Mouse (Mus musculus): ENCODE results near the gene Alkbh6.
A peak's percentile ranks its signal among the peaks of the same experiment; 100 is the strongest.

The Alkbh6 gene

DNA sequence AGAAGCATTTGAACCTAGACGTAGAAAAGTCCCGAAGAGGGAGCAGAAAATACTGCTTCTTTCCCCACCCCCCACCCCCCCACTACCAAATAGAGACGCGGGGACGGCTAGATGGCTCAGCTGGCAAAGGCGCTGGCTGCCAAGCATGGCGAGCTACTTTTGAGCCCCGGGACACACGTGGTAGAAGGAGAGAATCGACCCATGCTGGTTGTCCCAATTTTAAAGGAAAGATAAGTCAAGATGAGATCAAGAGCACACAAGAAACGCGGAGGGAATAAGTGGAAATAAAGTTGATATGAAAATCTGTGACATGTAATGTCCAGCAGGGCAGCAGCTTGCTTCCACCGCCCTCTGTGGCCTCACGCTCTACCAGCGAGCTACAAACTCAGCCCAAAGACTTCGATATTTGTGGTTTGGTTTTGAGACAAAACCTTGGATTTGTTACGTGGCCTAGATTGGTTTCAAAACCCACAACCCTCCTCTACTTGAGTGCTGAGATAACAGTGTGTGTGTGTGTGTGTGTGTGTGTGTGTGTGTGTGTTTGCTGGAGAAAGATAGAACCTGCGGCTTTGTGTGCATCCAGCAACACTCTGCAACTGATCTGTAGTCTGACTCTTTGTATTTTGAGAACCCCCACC is 24.2 kb downstream of the Alkbh6 start:
- DNase-seq, result no peak

DNA sequence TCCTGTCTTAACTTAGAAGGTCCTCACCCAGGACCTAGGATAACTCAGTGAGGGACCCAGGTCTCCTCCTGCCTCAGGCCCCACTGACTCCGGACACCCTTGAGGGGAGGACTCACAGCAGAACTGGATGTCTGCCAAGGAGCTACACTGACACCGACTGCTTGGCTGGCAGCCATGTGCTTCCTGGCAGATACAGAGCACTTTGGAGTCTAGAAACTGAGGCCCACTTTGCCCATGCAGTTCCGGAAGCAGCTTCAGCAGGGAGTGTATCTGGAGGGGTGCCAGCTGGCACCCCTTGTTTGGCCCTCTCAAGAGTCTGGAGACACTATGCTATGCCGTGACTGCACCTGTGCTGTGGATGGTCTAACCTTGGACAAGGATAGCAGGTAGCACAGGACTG is 24.9 kb downstream of the Alkbh6 start:
- peak; percentile 73 for DNase-seq

DNA sequence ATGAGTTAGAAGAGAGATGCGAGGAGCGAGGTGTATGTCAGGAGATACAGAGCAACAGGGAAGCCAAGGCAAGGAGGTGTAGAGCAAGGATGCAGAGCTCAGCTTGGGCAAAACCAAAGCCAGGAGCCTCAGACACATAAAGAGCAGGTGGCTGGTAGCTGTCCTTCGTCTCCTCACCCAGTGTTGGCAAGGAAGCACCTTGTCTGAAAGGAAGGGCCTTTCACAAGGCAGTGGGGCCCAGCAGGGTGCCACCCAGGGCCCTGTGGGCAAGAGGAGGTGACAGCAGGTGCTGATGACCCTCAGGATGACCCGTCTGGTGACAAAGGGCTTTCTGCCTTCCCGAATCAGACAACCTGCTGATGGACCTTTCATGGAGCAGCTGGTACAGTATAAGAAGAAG is 26.0 kb downstream of the Alkbh6 start:
- DNase-seq, result no peak

DNA sequence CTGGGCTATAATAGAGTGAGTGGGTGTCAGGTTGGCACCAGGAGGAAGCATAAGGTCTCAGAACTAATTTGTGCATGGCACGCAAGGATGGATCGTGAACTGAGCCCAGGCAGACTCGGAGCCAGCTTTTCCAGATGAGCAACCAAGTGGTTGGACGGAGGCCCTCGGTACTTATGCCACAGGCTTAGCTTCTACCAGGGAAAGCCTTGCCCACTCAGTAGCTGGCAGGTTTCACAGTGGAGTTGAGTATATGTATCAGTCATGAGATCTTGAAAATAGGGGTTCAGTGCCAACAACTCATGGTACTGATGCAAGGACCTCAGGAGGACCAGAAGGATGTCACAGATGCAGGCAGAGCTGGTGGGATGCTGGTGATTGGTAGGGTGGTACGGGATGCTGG is 27.2 kb downstream of the Alkbh6 start:
- no peak for DNase-seq

DNA sequence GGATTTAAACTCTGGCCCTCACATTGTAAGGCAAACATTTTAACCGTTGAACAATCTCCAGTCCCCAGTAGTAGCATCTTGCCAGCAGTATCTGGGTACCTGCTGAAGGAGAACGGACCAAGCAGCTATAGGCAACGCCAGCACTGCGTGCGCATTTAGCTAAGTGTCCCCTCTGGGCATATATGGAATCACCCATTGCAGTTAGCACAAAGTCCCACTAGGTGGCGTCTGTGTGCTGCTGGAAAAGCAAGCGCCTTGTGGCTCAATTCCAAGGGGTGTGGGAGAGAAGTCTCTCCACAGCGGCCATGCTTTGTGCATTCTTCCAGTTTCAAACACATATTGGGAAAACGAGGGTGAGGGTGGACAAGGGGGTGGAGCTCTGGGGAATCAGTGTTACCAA is 27.9 kb downstream of the Alkbh6 start:
- DNase-seq, result peak; percentile 88

DNA sequence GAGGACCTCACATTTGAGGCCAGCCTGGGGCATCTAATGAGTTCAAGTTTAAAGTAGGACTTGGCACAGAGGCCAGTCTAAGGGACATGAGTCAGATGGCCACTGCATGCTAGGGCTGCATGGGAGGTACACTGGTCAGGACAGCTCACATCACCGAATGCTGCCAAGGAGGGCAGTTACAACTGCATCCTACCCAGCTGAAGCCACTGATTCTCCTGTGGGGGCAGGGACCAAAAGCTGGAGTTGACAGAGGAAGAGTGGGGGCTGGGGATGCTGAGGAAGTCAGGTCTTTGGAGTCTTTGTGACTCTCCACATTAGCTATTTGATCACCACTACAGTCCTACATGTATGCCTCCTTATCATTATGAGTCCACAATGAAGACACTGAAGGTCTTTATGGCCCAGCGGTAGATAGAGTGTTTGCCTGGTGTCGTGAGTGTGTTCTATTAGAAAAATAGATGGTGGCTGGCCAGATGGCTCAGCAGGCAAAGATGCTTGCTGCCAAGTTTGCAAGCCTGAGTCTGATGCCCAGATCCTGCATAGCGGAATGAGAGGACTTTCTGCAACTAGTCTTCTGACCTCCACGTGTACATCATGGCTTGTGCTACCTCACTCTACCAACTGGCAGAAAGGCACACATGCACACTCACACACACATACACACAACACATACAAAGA is 31.1 kb downstream of the Alkbh6 start:
- no peak for DNase-seq

DNA sequence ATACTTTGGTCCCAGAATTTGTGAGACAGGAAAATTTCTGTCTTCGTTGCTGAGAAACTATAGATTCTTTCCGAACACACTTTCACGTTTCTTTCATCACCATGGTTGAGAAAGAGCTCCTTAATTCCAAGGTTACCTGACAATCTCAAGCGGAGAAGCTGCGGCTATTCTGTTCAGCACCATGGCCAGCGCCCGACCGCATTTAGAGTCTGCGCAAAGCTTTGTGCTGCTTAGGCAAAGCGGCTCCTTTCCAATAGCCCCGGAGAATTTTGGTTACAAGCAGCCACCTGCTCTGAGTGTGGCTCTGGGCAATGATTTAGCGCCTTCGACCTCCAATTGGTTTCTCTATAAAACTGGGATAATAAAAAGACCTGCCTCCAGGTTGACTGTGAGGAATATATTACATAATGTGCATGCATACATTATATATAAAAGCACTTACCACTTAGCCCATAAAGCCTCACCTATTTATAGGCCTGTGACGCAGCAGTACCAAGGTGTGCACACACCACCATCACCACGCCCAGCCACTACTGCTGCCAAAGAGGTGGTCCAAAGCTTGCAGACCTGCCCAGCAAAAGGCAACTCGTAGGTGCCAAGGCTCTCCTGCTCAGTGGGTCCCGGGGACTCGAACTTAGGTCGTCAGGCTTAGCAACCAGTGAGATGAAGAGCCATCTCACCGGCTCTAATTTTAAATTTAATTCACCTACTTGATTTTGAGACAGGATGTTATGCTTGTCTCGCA is 38.3 kb downstream of the Alkbh6 start:
- no peak for DNase-seq

DNA sequence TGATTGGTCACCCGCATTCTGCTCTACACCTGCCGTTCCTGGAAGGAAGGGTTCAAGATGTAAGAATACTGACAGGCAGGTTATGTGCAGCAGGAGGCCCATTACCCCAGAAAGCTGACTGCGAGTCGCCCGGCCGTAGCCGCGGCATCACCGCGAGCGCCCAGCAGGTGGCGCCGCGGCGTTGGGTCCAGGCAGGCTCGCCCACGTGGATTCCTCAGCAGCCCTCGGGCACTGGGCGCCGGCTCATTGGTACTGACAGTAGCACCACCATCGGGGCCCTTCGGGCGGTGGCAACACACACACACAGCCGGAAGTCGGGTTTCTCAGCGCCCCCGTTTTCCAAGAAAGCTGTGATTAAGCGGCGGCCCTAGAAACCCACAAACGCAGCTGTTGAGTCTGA is 39.3 kb downstream of the Alkbh6 start:
- DNase-seq, result peak; percentile 84

DNA sequence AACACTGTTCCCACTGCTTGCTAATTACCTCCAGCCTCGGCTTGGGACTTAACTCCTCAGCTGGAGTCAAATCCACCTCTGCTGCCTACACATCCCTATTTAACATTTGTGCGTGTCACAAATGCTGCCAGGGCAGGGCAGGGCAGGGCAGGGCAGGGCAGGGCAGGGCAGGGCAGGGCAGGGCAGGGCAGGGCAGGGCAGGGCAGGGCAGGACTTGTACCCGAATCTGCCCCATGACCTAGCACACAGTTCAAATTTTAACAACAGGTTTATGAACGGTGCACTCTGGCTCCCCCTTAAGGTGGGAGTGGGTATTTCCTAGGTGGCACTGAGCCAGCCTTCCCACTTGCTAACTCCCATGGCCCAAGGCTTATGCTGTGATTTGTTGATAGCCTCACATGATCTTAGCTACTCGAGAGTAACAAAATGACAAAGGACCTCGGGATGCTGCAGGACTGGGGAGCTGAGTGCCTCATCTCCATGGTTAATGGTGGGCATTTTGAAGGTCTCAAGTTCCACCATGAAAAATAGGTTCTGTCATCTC is 44.8 kb downstream of the Alkbh6 start:
- no peak for DNase-seq

DNA sequence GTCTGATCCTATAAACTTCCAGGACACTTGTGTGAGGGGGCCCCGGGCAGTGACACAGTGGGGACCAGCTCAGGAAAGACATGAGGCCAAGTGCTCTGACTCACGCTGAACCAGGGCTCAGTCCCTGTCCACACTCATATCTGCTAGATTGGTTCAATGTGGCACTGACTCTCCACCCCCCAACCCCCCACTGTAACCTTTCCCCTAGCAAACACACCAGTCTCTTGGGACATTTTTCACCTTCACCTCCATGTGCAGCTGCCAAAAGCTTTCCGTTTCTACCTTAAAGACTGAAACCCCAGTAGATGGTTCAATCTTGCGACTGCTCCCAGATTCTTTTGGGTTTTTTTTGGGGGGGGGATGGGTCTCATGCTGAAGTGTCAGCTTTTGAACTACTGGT is 45.5 kb downstream of the Alkbh6 start:
- no peak for DNase-seq

DNA sequence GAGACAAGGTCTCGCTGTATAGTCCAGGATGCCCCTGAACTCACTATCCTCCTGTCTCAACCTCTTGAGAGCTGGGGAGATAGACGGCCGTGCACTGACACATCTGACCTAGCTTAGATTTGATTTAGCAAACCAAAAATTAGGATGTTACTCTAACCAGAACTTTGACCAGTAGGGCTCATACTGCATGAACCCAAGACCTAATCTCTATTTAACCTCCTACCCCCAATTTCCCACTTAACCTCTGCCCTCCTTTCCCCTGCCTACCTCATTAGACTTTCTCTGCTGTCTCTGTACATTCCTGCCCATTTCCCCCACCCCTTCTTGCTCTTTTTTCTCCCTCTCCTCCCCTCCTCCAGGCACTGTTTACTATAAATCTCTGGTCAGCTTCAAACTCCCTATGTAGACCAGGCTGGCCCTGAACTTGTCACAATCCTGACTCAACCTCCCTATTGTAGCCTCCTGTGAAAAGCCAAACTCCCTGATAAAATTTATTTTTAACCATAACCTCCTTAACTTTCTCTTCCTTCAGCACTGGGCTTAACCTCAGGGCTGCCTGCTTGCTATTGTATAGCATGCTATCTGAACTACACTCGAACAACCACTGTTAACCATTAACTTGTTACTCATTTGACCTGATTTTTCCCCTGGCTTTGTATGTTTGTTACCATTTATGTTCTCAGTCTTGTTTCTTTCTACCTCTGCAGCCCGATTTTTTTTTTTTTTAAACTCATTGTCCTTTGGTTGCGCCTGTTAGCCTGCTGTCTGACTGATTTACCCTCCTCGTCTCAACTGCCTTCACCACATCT is 50.1 kb downstream of the Alkbh6 start:
- no peak for DNase-seq

DNA sequence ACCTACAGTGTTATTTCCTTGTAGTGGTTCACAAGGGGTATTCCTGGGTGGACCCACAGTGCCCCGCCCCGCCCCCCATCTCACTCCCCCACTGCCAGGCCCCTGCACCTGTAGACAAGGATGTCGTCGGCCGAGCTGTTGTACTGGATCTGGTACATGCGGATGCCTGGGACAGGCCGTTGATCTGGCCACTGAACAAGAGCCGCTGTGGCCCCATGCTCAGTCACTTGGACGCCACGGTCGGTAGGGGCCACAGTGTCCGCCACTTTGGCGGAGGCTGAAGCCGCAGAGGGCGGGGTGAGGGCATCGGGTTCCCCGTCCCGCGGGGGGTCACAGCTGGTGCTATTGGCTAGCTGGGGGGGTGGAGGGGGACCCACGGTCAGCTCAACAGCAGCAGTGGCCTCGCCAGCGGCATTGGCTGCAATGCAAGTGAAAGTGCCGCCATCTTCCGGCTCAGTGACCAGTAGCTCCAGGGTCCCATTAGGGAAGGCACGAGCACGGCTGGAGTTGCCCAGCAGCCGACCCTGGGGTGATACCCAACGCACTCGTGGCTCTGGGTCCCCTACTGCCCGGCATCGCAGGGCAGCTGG is 50.9 kb downstream of the Alkbh6 start:
- no peak for DNase-seq

DNA sequence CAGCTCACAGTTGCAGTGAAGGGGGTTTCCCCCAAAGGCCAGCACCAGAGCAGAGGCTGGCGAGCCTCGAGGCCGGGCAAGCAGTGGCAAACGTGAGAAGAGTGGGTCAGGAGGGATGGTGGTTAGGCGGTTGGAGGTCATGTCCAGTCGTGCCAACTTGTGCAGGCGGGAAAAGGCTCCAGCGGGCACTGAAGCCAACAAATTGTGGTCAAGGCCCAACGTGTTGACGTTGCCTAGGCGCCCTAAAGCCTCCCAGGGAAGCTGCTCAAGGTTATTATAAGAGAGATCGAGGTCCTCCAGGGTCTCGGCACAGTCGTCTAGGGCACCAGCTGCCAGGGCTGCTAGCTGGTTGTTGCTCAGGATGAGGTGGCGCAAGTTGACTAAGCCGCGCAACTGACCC is 51.5 kb downstream of the Alkbh6 start:
- DNase-seq, result no peak

DNA sequence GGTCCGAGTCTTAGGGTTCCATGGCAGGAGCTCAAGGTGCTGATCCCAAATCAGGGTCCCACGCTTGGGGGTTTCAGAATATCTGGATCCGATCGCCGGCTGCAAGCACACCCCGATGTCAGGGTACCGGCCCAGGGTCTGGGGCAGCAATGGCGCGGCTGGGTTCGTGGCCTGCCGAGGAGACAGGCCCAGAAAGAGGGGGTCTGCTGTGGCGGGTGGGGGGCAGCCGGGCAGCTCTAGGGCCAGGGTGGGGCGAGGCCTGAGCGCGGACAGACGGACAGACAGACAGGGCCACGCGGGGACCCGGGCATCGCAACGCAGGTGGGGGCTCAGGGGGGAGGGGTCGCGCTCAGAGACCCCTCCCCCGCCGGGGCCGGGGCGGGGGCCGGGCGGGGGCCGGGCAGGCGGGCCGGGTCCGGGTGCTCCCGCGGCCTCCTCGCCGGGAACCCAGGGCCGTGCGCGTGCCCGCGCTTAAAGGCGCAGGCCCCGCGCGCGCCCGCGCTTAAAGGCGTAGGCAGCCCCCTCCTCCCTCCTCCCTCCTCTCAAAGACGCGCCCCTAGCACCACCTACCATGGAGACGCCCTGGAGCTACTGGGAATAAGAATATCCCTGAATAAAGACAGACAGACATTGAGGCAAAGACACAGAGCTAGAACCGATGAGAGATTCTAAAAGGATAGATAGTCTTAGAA is 54.3 kb downstream of the Alkbh6 start, which contains the start of gene Lrfn3:
TSS of gene Lrfn3 (minus strand) at position 121 of the 692 bp plus-strand sequence.
- DNase-seq, result no peak

DNA sequence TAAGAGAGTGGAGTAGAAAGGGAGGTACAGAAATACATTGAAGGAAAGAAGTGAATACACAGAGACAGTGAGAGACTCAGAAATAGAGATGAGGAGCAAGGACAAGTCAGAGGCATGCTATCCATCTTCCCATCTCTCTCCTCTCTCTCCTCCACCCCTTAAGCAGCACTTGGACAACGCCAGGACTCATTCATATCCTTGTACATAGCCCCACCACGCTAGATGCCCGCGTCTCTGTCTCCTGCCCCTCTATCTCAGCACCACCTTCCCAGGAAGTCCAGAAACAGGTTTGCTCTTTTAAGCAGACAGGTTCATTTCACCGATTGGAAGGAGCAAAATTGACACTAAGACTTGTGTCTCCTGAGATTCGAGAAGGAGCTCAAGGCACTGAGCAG is 54.8 kb downstream of the Alkbh6 start:
- no peak for DNase-seq

Measured in right cerebral cortex, postnatal 25 days (tissue).